In genomic region chr7:66523959-66524358, GRCm38 (mm10) we compare ENCODE assay signal across 22 mouse cellular contexts.
DNase-seq lines count a peak whose midpoint lies in the region; ATAC-seq lines count a peak whose summit lies in the region.
"Had no signal": no experiment of that assay in that cellular context is flagged by ENCODE, and none has a peak within 500 bp of the region (broad histone marks: within the 10 kb centered on the region; RNA-seq: fewer than 3 reads in every experiment).

No protein-coding gene starts in this region.

- no peaks in the 10 kb centered on the region for H3K27me3 ChIP-seq in midbrain, embryonic 11.5 days (ENCODE audit: control insufficient read depth, insufficient read depth, low read length)
- H3K27me3 ChIP-seq in midbrain, embryonic 16.5 days (ENCODE audit: control insufficient read depth, insufficient read depth, low read depth, low read length) = no peaks in the 10 kb centered on the region
- H3K27me3 ChIP-seq in limb, embryonic 12.5 days = no peaks in the 10 kb centered on the region
- H3K27me3 ChIP-seq: embryonic facial prominence, embryonic 12.5 days; hindbrain, embryonic 13.5 days; Patski had no signal

- ATAC-seq in midbrain, embryonic 11.5 days (ENCODE audit: low FRiP score) = no peak
- no peak for ATAC-seq in midbrain, embryonic 16.5 days
- ATAC-seq in limb, embryonic 12.5 days (ENCODE audit: insufficient number of reproducible peaks, insufficient read depth, low FRiP score, low TSS enrichment, low read depth) = no peak
- no peak for ATAC-seq in erythroblast, adult 5-6 weeks (replicated peaks; ENCODE audit: low FRiP score, poor library complexity, severe bottlenecking)
- no peak for ATAC-seq in erythroid progenitor cell, adult 5-6 weeks (replicated peaks; ENCODE audit: low FRiP score, poor library complexity, severe bottlenecking)
- ATAC-seq: activated CD4-positive, CD25-positive, alpha-beta regulatory T cell, adult 4 months; forebrain, embryonic 14.5 days; hindbrain, postnatal 0 days; Patski had no signal

- WGBS in midbrain, embryonic 11.5 days = 73% methylated on average over 7 of the region's 7 CpGs
- 65% methylated on average over 7 of the region's 7 CpGs for WGBS in midbrain, embryonic 16.5 days
- WGBS in limb, embryonic 12.5 days = 41% methylated on average over 7 of the region's 7 CpGs

- H3K9me3 ChIP-seq in midbrain, embryonic 11.5 days (ENCODE audit: control insufficient read depth, low read length) = no peaks in the 10 kb centered on the region
- no peaks in the 10 kb centered on the region for H3K9me3 ChIP-seq in midbrain, embryonic 16.5 days (replicated peaks; ENCODE audit: control insufficient read depth, low read length, poor library complexity, severe bottlenecking)
- no peaks in the 10 kb centered on the region for H3K9me3 ChIP-seq in limb, embryonic 12.5 days
- H3K9me3 ChIP-seq: embryonic facial prominence, embryonic 12.5 days; forebrain, embryonic 10.5 days; heart, embryonic 10.5 days; hindbrain, embryonic 13.5 days had no signal

- no peak overlapping the region for H3K4me3 ChIP-seq in midbrain, embryonic 11.5 days (ENCODE audit: low read depth, low read length)
- H3K4me3 ChIP-seq in midbrain, embryonic 16.5 days (ENCODE audit: low read depth, low read length) = no peak overlapping the region
- H3K4me3 ChIP-seq in limb, embryonic 12.5 days (replicated peaks) = no peak overlapping the region
- H3K4me3 ChIP-seq: embryonic facial prominence, embryonic 12.5 days; forebrain, embryonic 10.5 days; gastrocnemius, adult 2 months; heart, embryonic 10.5 days; hindbrain, embryonic 13.5 days had no signal

- H3K36me3 ChIP-seq in midbrain, embryonic 11.5 days (ENCODE audit: control insufficient read depth, insufficient read depth, low read length) = no peaks in the 10 kb centered on the region
- H3K36me3 ChIP-seq in midbrain, embryonic 16.5 days (ENCODE audit: control insufficient read depth, insufficient read depth, low read length) = no peaks in the 10 kb centered on the region
- no peaks in the 10 kb centered on the region for H3K36me3 ChIP-seq in limb, embryonic 12.5 days
- H3K36me3 ChIP-seq: embryonic facial prominence, embryonic 12.5 days; forebrain, embryonic 10.5 days; heart, embryonic 10.5 days; hindbrain, embryonic 13.5 days had no signal

- H3K4me2 ChIP-seq in midbrain, embryonic 11.5 days = no peak overlapping the region
- no peak overlapping the region for H3K4me2 ChIP-seq in midbrain, embryonic 16.5 days (ENCODE audit: low read length)
- H3K4me2 ChIP-seq in limb, embryonic 12.5 days = no peak overlapping the region
- H3K4me2 ChIP-seq: embryonic facial prominence, embryonic 12.5 days; hindbrain, embryonic 13.5 days had no signal

- no peaks in the 10 kb centered on the region for H3K4me1 ChIP-seq in midbrain, embryonic 11.5 days (ENCODE audit: control insufficient read depth, insufficient read depth, low read length)
- H3K4me1 ChIP-seq in midbrain, embryonic 16.5 days (ENCODE audit: control insufficient read depth, insufficient read depth, low read length) = no peaks in the 10 kb centered on the region
- peaks cover 16% of the 10 kb centered on the region; the same call in 1 of the 2 replicates for H3K4me1 ChIP-seq in limb, embryonic 12.5 days (replicated peaks)
- H3K4me1 ChIP-seq: forebrain, embryonic 10.5 days; hindbrain, embryonic 13.5 days had no signal

- no peak overlapping the region for H3K27ac ChIP-seq in midbrain, embryonic 11.5 days (ENCODE audit: low read depth, low read length)
- no peak overlapping the region for H3K27ac ChIP-seq in midbrain, embryonic 16.5 days (ENCODE audit: low read length)
- peak overlapping the region; percentile 23; the same call in 1 of the 2 replicates for H3K27ac ChIP-seq in limb, embryonic 12.5 days
- H3K27ac ChIP-seq: embryonic facial prominence, embryonic 12.5 days; forebrain, embryonic 10.5 days; gastrocnemius, adult 2 months; heart, embryonic 10.5 days; hindbrain, embryonic 13.5 days; hindbrain, postnatal 0 days had no signal

- no peak overlapping the region for H3K9ac ChIP-seq in midbrain, embryonic 11.5 days (ENCODE audit: low read length)
- no peak overlapping the region for H3K9ac ChIP-seq in midbrain, embryonic 16.5 days (ENCODE audit: low read depth, low read length)
- H3K9ac ChIP-seq in limb, embryonic 12.5 days (replicated peaks) = no peak overlapping the region
- H3K9ac ChIP-seq: embryonic facial prominence, embryonic 12.5 days; hindbrain, embryonic 13.5 days had no signal

- DNase-seq in heart, adult 11 months = peak; percentile 63
- DNase-seq in heart, adult 9 months (ENCODE audit: low spot score in 2 of 2) = no peak
- DNase-seq in midbrain, embryonic 11.5 days (ENCODE audit: low spot score, missing footprints) = peak; percentile 75
- DNase-seq: adrenal gland, postnatal 25 days; cerebellum, adult 18-20 months; cerebellum, adult 9-11 months; cerebellum, postnatal 36 days; gastrocnemius, adult 2 months; gastrocnemius, postnatal 25 days; heart, postnatal 10 days had no signal

Comparison
In these comparisons a context has a peak if more than half of its experiments do, and no peak if none do; other contexts are left out.
1. DNase-seq: peak in heart, adult 11 months (single experiment) and midbrain, embryonic 11.5 days (single experiment); none in heart, adult 9 months (0 of 2).